Mouse (Mus musculus) heart, embryonic 13.5 days (tissue): ENCODE measurements around the gene Slc25a11. TPM values are rescaled to one million over a fixed set of nuclear protein-coding genes. Genes with fewer than 3 reads are reported as not detected.

Experiments
- ATAC-seq: fragments of 200-750 bp; cut with Nextera tagmentation; 2 replicates; pipeline ENCODE4 v1.8.0; 2017; ENCODE audit warnings: moderate TSS enrichment; ENCODE audit not compliant: insufficient number of reproducible peaks, low FRiP score, low TSS enrichment; ENCODE audit errors: extremely low read depth
- H3K27ac ChIP-seq: fragments of 300-500 bp; sonication (generic); replicated peaks from 2 replicates; pipeline ENCODE4 v1.5.1; 2015; ENCODE audit warnings: moderate library complexity, mild to moderate bottlenecking, inconsistent platforms
- H3K27me3 ChIP-seq: fragments of 300-500 bp; sonication (generic); replicated peaks from 2 replicates; pipeline ENCODE4 v1.6.1; 2015; ENCODE audit warnings: mild to moderate bottlenecking, inconsistent platforms
- H3K36me3 ChIP-seq: fragments of 300-500 bp; sonication (generic); 2 replicates; pipeline ENCODE4 v1.6.1; 2015; ENCODE audit warnings: mild to moderate bottlenecking, inconsistent platforms
- H3K4me1 ChIP-seq: fragments of 300-500 bp; sonication (generic); 2 replicates; pipeline ENCODE4 v1.6.1; 2015; ENCODE audit warnings: inconsistent platforms
- H3K4me2 ChIP-seq: fragments of 300-500 bp; sonication (generic); 2 replicates; pipeline ENCODE4 v1.6.1; 2015; ENCODE audit warnings: inconsistent platforms, mild to moderate bottlenecking, moderate library complexity
- H3K4me3 ChIP-seq: fragments of 300-500 bp; sonication (generic); 2 replicates; pipeline ENCODE4 v1.5.1; 2015; ENCODE audit warnings: moderate library complexity, mild to moderate bottlenecking, inconsistent platforms
- H3K9ac ChIP-seq: fragments of 300-500 bp; sonication (generic); 2 replicates; pipeline ENCODE4 v1.6.1; 2015; ENCODE audit warnings: inconsistent platforms, mild to moderate bottlenecking, moderate library complexity
- H3K9me3 ChIP-seq: fragments of 300-500 bp; sonication (generic); 2 replicates; pipeline ENCODE4 v1.6.1; 2016; ENCODE audit warnings: inconsistent platforms
- whole genome bisulfite sequencing: fragments of 180-500 bp; shearing (Covaris S2); methylation state at CpG from one replicate; pipeline ENCODE4 v1.1.7; 2015; ENCODE audit warnings: mixed read lengths; 5-methylcytosine and 5-hydroxymethylcytosine counted together
- polyA plus RNA-seq: library from polyadenylated mRNA; unstranded; fragments of >200 nt; fragmentation: Nextera tagmentation; extraction: Ambion mirVana; gene quantifications from 2 replicates; pipeline ENCODE4 v1.2.1, GENCODE M21; 2015

The Slc25a11 gene
- polyA plus RNA-seq, 1 experiment from 2014 or later, result 234 TPM

GRCm38 (mm10) chr11:70594253-70594989, 52.9 kb downstream of the Slc25a11 start:
- no peak overlapping the region for H3K27ac ChIP-seq
- H3K27me3 ChIP-seq, result no peaks in the 10 kb centered on the region
- no peaks in the 10 kb centered on the region for H3K9me3 ChIP-seq
- H3K4me1 ChIP-seq, result peaks cover 26% of the 10 kb centered on the region
- H3K36me3 ChIP-seq, result peaks cover 25% of the 10 kb centered on the region
- H3K4me2 ChIP-seq, result no peak overlapping the region
- ATAC-seq, result no peak
- WGBS, result 63% methylated on average over 15 of the region's 15 CpGs
- H3K4me3 ChIP-seq, result no peak overlapping the region
- no peak overlapping the region for H3K9ac ChIP-seq

Other genes starting within 250 kb of the Slc25a11 start
- 23.3 and 23.6 TPM in 2 replicates for gene Pelp1, start 237.4 kb downstream of the Slc25a11 start, polyA plus RNA-seq
- 11.2 and 13.2 TPM in 2 replicates for gene Arrb2, start 214.8 kb downstream of the Slc25a11 start, polyA plus RNA-seq
- 25.5 and 26.2 TPM in 2 replicates for gene Med11, start 195.6 kb downstream of the Slc25a11 start, polyA plus RNA-seq
- 1.4 and 1.5 TPM in 2 replicates for gene Zmynd15, start 188.0 kb downstream of the Slc25a11 start, polyA plus RNA-seq
- 6.8 and 6.9 TPM in 2 replicates for gene Cxcl16, start 187.5 kb downstream of the Slc25a11 start, polyA plus RNA-seq
- 8.4 and 8.5 TPM in 2 replicates for gene Tm4sf5, start 142.2 kb downstream of the Slc25a11 start, polyA plus RNA-seq
- gene Vmo1, start 132.9 kb downstream of the Slc25a11 start, polyA plus RNA-seq, result 0.31 TPM in 1 of 2 replicates, not detected in the other
- 0.12 and 0.99 TPM in 2 replicates for gene Gltpd2, start 128.3 kb downstream of the Slc25a11 start, polyA plus RNA-seq
- gene Psmb6, start 122.1 kb downstream of the Slc25a11 start, polyA plus RNA-seq, result 636 and 691 TPM in 2 replicates
- not detected in 2 replicates for gene Gm40193, start 114.5 kb downstream of the Slc25a11 start, polyA plus RNA-seq
- 9.3 and 11.2 TPM in 2 replicates for gene Pld2, start 107.4 kb downstream of the Slc25a11 start, polyA plus RNA-seq
- 8.8 and 9.8 TPM in 2 replicates for gene Mink1, start 84.6 kb downstream of the Slc25a11 start, polyA plus RNA-seq
- not detected in 2 replicates for gene 4930544D05Rik, start 31.6 kb downstream of the Slc25a11 start, polyA plus RNA-seq
- gene Chrne, start 28.3 kb downstream of the Slc25a11 start, polyA plus RNA-seq, result not detected in 2 replicates
- 0.86 and 1.0 TPM in 2 replicates for gene Gp1ba, start 8.4 kb downstream of the Slc25a11 start, polyA plus RNA-seq
- gene Rnf167, start 244 bp downstream of the Slc25a11 start, polyA plus RNA-seq, result 66.3 and 73.8 TPM in 2 replicates
- gene Pfn1, start 7.2 kb upstream of the Slc25a11 start, polyA plus RNA-seq, result 1,587 and 1,588 TPM in 2 replicates
- gene Eno3, start 9.7 kb upstream of the Slc25a11 start, polyA plus RNA-seq, result 273 and 322 TPM in 2 replicates
- gene Spag7, start 21.9 kb upstream of the Slc25a11 start, polyA plus RNA-seq, result 175 and 206 TPM in 2 replicates
- gene Camta2, start 40.6 kb upstream of the Slc25a11 start, polyA plus RNA-seq, result 10.1 and 12.0 TPM in 2 replicates
- gene Inca1, start 52.7 kb upstream of the Slc25a11 start, polyA plus RNA-seq, result 1.8 and 2.0 TPM in 2 replicates
- 4.0 and 4.3 TPM in 2 replicates for gene Kif1c, start 53.1 kb upstream of the Slc25a11 start, polyA plus RNA-seq
- 8.3 and 9.5 TPM in 2 replicates for gene Zfp3, start 116.7 kb upstream of the Slc25a11 start, polyA plus RNA-seq
- gene Scimp, start 165.1 kb upstream of the Slc25a11 start, polyA plus RNA-seq, result 0.13 TPM in 1 of 2 replicates, not detected in the other
- gene Rabep1, start 197.3 kb upstream of the Slc25a11 start, polyA plus RNA-seq, result 28.3 and 31.8 TPM in 2 replicates